Mouse (Mus musculus) cortical plate, adult 2 months (tissue): ENCODE measurements around the gene Fam184b.

ENCODE experiments used
- CTCF ChIP-seq: fragments of 200-500 bp; IDR thresholded peaks from 2 replicates; pipeline ENCODE4 v1.5.1; 2011; ENCODE audit warnings: mild to moderate bottlenecking, control low read depth, low read length; ENCODE audit not compliant: insufficient read depth; ENCODE audit errors: extremely low read depth
- POLR2A ChIP-seq: fragments of 200-500 bp; IDR thresholded peaks from 2 replicates; pipeline ENCODE4 v1.6.1; 2011; ENCODE audit warnings: mild to moderate bottlenecking, low read length, control low read depth; ENCODE audit not compliant: insufficient read depth; ENCODE audit errors: extremely low read depth

- no peak for TF ChIP-seq CTCF
- no peak for TF ChIP-seq POLR2A
Observed at GRCm38 (mm10) chr5:45599056-45599455, 40.4 kb downstream of the Fam184b start.
